Mouse (Mus musculus) limb, embryonic 13.5 days (tissue): ENCODE measurements at regions not wholly inside any gene's neighbourhood (a gene's known extent, or its start where the extent isn't known, plus 50 kb on each side); places are given as distances from the start of the nearest gene placed in this dataset.

Experiments used
- ATAC-seq: fragments of 200-750 bp; cut with Nextera tagmentation; 2 replicates; pipeline ENCODE4 v1.8.0; 2017; ENCODE audit warnings: low read depth, moderate number of reproducible peaks, moderate TSS enrichment; ENCODE audit not compliant: low FRiP score
- H3K27ac ChIP-seq: fragments of 300-500 bp; sonication (generic); 2 replicates; pipeline ENCODE4 v1.5.1; 2015; ENCODE audit warnings: inconsistent platforms, mild to moderate bottlenecking, moderate library complexity
- H3K27me3 ChIP-seq: fragments of 300-500 bp; sonication (generic); 2 replicates; pipeline ENCODE4 v1.6.1; 2015; ENCODE audit warnings: mild to moderate bottlenecking, inconsistent platforms
- H3K36me3 ChIP-seq: fragments of 300-500 bp; sonication (generic); 2 replicates; pipeline ENCODE4 v1.6.1; 2015; ENCODE audit warnings: inconsistent platforms, mild to moderate bottlenecking, moderate library complexity
- H3K4me1 ChIP-seq: fragments of 300-500 bp; sonication (generic); 2 replicates; pipeline ENCODE4 v1.6.1; 2015; ENCODE audit warnings: inconsistent platforms
- H3K4me2 ChIP-seq: fragments of 300-500 bp; sonication (generic); replicated peaks from 2 replicates; pipeline ENCODE4 v1.6.1; 2015; ENCODE audit warnings: inconsistent platforms, mild to moderate bottlenecking, moderate library complexity
- H3K4me3 ChIP-seq: fragments of 300-500 bp; sonication (generic); 2 replicates; pipeline ENCODE4 v1.5.1; 2015; ENCODE audit warnings: moderate library complexity, mild to moderate bottlenecking, inconsistent platforms
- H3K9ac ChIP-seq: fragments of 300-500 bp; sonication (generic); 2 replicates; pipeline ENCODE4 v1.6.1; 2015; ENCODE audit warnings: mild to moderate bottlenecking, inconsistent platforms
- H3K9me3 ChIP-seq: fragments of 300-500 bp; sonication (generic); 2 replicates; pipeline ENCODE4 v1.6.1; 2016; ENCODE audit warnings: inconsistent platforms
- WGBS: fragments of 180-500 bp; shearing (Covaris S2); methylation state at CpG from one replicate; pipeline ENCODE4 v1.1.7; 2015; 5-methylcytosine and 5-hydroxymethylcytosine counted together

DNA sequence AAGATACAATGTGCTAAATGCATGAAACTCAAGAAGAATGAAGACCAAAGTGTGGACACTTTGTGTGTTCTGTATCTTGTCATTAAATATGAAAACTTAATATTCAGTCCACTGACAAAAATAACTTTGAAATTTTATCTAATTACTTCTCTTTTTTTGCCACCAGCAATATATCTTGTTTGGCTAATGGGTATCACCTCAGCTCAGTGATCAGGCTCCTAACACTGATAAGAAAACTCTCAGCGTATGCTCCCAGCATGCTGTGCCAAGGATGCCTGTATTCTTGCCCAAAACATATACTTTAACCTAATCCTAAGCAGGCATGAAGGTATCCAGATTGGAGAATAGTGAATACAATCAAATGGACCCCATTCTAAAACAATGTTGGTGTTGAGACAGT is 53.3 kb upstream of the Ptpn12 start:
- Histone ChIP-seq H3K36me3 (no peaks in the 10 kb centered on the region), H3K4me2 (no peak overlapping the region), H3K4me3 (no peak overlapping the region), H3K9me3 (no peaks in the 10 kb centered on the region), H3K27me3 (no peaks in the 10 kb centered on the region), H3K4me1 (no peaks in the 10 kb centered on the region), H3K9ac (no peak overlapping the region), H3K27ac (no peak overlapping the region)
- 90% methylated on average over 1 of the region's 1 CpGs for WGBS
- no peak for ATAC-seq

DNA sequence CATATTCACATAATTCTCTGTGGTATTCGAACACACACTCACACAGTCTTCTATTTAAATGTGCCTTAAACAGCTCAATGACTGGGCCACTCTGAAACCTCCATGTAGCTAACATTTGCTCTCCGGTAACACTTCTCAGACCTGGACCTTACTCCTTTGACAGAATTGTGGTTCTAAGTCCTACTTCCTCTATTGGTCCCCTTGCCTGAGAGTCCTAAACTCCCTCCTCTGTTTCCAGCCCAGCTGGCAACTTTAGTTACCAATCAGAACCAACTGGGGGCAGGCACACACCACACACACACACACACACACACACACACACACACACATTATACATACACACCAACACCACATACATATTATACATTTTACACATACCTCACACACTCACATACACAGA is 57.7 kb upstream of the Ptpn12 start:
- ATAC-seq: no peak
- Histone ChIP-seq H3K27me3 (no peaks in the 10 kb centered on the region), H3K36me3 (no peaks in the 10 kb centered on the region), H3K4me1 (no peaks in the 10 kb centered on the region), H3K4me2 (no peak overlapping the region), H3K27ac (no peak overlapping the region), H3K9ac (no peak overlapping the region), H3K4me3 (no peak overlapping the region), H3K9me3 (no peaks in the 10 kb centered on the region)
- whole genome bisulfite sequencing: 87% methylated on average over 2 of the region's 2 CpGs

DNA sequence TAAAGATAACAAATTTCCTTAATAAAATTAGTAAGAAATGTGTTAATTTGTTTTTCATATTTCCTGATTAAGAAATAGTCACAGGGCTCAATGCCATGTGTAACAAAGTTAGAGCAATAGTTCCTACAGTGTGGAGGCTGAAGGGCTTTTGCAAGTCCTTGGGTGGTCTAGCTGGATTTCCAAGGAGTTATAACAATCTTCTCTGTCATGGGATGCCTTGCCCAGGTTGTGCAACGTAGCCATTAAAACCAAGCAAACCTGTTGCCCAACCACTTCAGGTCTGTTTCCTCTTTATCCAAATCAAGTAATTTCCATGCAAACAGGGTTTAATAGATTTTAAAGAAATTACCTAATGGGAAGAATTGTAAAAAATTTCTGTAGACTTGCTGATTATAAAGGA is 59.8 kb upstream of the Ptpn12 start:
- 65% methylated on average over 1 of the region's 1 CpGs for WGBS
- no peak for ATAC-seq

DNA sequence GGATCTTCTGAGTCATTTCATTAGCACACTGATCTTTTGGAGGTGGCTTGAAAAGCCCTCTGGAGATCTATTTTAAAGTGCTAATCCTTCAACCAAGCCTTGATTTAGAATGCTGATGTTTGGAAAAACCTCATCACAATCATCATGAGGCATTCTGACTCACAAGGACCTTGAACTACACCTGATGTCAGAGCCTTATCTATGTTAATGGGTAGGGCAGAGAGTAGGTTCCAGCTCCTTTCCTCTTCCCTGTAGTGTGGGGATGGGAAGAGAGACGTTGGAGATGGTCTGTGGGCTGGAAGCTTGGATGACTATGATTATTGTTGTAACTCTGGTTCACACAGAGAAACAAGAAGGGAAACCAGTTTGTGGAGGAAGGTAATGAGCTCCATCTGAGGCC is 63.0 kb upstream of the Gsap start:
- no peak overlapping the region for H3K4me2 ChIP-seq
- no peaks in the 10 kb centered on the region for H3K4me1 ChIP-seq
- no peak overlapping the region for H3K4me3 ChIP-seq
- no peaks in the 10 kb centered on the region for H3K27me3 ChIP-seq
- H3K36me3 ChIP-seq: no peaks in the 10 kb centered on the region
- H3K9me3 ChIP-seq: no peaks in the 10 kb centered on the region
- no peak overlapping the region for H3K27ac ChIP-seq
- WGBS: 71% methylated on average over 1 of the region's 1 CpGs
- no peak overlapping the region for H3K9ac ChIP-seq
- ATAC-seq: no peak

More for the DNA sequence above, 59.8 kb upstream of the Ptpn12 start:
- Histone ChIP-seq H3K27ac (no peak overlapping the region), H3K4me3 (no peak overlapping the region), H3K27me3 (no peaks in the 10 kb centered on the region), H3K4me2 (no peak overlapping the region), H3K4me1 (no peaks in the 10 kb centered on the region), H3K36me3 (no peaks in the 10 kb centered on the region), H3K9ac (no peak overlapping the region), H3K9me3 (no peaks in the 10 kb centered on the region)

DNA sequence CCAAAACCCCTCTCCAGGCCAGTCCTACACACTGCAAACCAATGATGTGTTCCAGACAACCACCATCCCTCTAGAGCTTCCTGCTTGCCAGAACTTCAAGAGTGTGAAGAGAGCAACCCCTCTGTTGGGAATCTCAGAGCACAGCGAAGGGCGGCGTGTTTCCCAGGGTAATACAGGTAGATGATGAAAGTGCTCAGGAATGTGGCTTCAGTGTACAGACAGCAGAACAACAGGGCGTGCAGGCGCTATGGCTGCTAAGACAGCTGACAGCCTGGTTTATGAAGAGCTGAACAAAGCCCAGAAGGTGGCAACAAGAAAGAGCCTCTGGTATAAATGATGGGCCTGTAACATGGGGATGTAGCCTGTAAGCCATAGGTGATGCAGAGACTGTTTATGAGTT is 61.0 kb upstream of the Gsap start:
- no peak overlapping the region for H3K27ac ChIP-seq
- no peaks in the 10 kb centered on the region for H3K9me3 ChIP-seq
- H3K4me1 ChIP-seq: no peaks in the 10 kb centered on the region
- H3K36me3 ChIP-seq: no peaks in the 10 kb centered on the region
- 75% methylated on average over 5 of the region's 5 CpGs for WGBS
- H3K27me3 ChIP-seq: no peaks in the 10 kb centered on the region
- no peak overlapping the region for H3K4me2 ChIP-seq
- H3K4me3 ChIP-seq: no peak overlapping the region
- no peak for ATAC-seq
- no peak overlapping the region for H3K9ac ChIP-seq

DNA sequence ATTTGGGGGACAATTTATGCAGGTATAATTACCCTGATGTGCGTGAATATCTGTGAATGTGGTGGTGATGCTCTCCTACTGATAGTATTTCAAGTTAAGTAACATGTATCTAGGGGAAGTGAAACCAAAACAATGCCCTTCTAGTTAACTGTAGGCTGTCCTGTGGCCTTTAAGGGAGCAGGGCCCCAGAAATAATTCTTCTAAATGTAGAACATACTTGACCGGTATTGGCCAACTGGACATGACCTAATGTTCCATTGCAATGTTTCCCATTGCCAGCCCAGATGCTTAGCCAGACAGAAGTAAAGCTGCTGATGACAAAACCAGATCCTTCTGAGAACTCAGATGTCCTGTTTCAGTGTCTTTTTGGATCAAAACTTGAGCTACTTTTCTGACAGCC is 54.9 kb upstream of the Gsap start:
- no peak for ATAC-seq
- H3K27ac ChIP-seq: no peak overlapping the region
- WGBS: 83% methylated on average over 2 of the region's 2 CpGs

DNA sequence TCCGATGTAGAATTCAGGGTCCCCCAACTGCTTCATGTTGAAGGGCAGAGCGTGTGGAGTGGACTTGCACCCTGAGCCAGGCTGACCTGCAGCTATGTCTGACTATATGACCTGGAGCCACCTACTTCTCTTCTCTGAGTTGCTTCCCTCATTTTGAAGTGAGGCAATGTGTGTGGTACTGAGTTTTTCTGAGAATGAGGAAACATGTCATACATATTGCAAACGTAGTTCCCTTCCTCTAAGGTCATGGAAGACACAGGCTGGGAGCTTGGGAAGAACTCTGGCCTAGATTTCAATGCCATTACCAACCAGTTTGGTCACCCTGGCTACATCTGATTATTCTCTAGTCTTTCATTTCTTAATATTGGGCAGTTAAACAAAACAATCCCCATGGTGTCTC is 54.1 kb upstream of the Gsap start:
- Histone ChIP-seq H3K27ac (no peak overlapping the region), H3K9me3 (no peaks in the 10 kb centered on the region), H3K9ac (no peak overlapping the region), H3K4me3 (no peak overlapping the region), H3K4me2 (no peak overlapping the region), H3K4me1 (peaks cover 11% of the 10 kb centered on the region), H3K36me3 (no peaks in the 10 kb centered on the region), H3K27me3 (no peaks in the 10 kb centered on the region)
- 88% methylated on average over 3 of the region's 3 CpGs for WGBS
- ATAC-seq: no peak

More for the DNA sequence above, 54.9 kb upstream of the Gsap start:
- Histone ChIP-seq H3K4me3 (no peak overlapping the region), H3K9me3 (no peaks in the 10 kb centered on the region), H3K4me2 (no peak overlapping the region), H3K4me1 (peaks cover 5% of the 10 kb centered on the region), H3K36me3 (no peaks in the 10 kb centered on the region), H3K9ac (no peak overlapping the region), H3K27me3 (no peaks in the 10 kb centered on the region)

DNA sequence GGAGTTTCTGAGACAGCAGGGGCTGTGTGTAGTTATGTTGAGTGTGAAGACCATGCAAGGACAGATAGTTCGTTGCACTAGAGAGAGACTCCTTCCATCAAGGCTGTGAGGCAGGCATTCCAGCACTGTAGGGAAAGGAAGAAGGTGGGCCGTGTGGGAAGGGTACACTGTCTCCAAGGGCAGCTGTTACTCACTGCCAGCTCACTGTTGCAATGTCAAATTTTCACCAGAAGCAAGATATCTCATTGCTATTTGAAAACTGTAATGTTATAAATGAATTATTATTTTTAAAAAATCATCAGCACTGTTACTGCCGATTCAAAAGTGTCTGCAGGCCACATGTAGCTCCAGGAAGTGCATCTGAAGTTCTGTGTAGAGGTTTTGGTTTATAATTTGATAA is 50.6 kb upstream of the Gsap start:
- WGBS: 72% methylated on average over 3 of the region's 3 CpGs
- Histone ChIP-seq H3K36me3 (no peaks in the 10 kb centered on the region), H3K27ac (no peak overlapping the region), H3K27me3 (no peaks in the 10 kb centered on the region), H3K9me3 (no peaks in the 10 kb centered on the region), H3K4me1 (peaks cover 11% of the 10 kb centered on the region), H3K9ac (no peak overlapping the region), H3K4me2 (no peak overlapping the region), H3K4me3 (no peak overlapping the region)
- ATAC-seq: no peak

DNA sequence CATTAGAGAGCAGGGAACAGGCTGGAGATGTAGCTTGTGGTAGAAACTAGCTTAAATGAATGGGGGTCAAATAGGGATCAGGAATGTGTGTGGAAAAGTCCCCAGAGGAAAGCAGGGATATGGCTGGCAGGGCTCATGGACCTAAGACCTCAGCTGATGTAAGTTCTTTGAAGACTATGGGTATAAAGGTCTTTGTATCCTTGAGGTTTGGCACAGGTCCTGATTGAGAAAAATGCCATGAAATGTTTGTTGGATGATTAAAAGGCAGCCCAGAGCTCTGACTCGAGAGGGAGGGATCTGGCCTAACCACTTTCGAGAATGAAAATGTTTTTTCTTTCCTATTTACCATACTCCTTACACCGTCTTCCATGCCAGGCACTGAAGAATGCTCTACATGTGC is 50.0 kb upstream of the Gsap start:
- H3K9ac ChIP-seq: no peak overlapping the region
- H3K27ac ChIP-seq: 0 out of 2 replicates have a peak overlapping the region, but pooled peaks have one; percentile 28
- H3K9me3 ChIP-seq: no peaks in the 10 kb centered on the region
- H3K36me3 ChIP-seq: no peaks in the 10 kb centered on the region
- 36% methylated on average over 3 of the region's 3 CpGs for WGBS
- no peak for ATAC-seq
- peaks cover 11% of the 10 kb centered on the region for H3K4me1 ChIP-seq
- no peak overlapping the region for H3K4me2 ChIP-seq
- no peak overlapping the region for H3K4me3 ChIP-seq
- H3K27me3 ChIP-seq: no peaks in the 10 kb centered on the region
